Mouse (Mus musculus): ENCODE measurements around the gene Ddx56. TPM values are rescaled to one million over a fixed set of nuclear protein-coding genes. Genes with fewer than 3 reads are reported as not detected.

Ddx56 gene
- polyA plus RNA-seq, 1 experiment: 19.5 TPM

- peak; percentile 98 to 99 for DNase-seq (ENCODE audit: low read depth in 1 of 2, low spot score in 2 of 2)
- TF ChIP-seq CTCF (IDR thresholded peaks at IDR 0.05; ENCODE audit: extremely low read depth, insufficient read depth, insufficient read length, insufficient replicate concordance): no peak
- TF ChIP-seq POLR2A (IDR thresholded peaks at IDR 0.05; ENCODE audit: low read depth, low read length): peak; percentile 58; the same call in 1 of the 2 replicates
- WGBS: under 1% methylated on average over 69 of the region's 77 CpGs
- Histone ChIP-seq H3K4me1 (ENCODE audit: control insufficient read depth, insufficient read depth, insufficient read length) (peaks cover 2% of the 10 kb centered on the region), H3K27ac (ENCODE audit: insufficient read depth, low read length) (peak within 1 kb of the TSS; percentile 99), H3K4me3 (ENCODE audit: extremely low read depth, insufficient read depth, insufficient read length) (peak within 1 kb of the TSS; percentile 97), H3K36me3 (ENCODE audit: control insufficient read depth, insufficient read depth, low read length) (no peaks in the 10 kb centered on the region), H3K27me3 (ENCODE audit: control insufficient read depth, insufficient read depth, low read length) (no peaks in the 10 kb centered on the region)
Measured at GRCm38 (mm10) chr11:6291401-6292115, 24.0 kb upstream of the Ddx56 start, which contains the start of gene Ogdh. Ogdh (plus strand) TSS chr11:6291633.

- peak overlapping the region; percentile 42; the same call in 1 of the 2 replicates for H3K27ac ChIP-seq (ENCODE audit: insufficient read depth, low read length)
Measured at GRCm38 (mm10) chr11:6290883-6291282, 23.3 kb upstream of the Ddx56 start.

GRCm38 (mm10) chr11:6290138-6290537 is 22.6 kb upstream of the Ddx56 start:
- no peaks in the 10 kb centered on the region for H3K36me3 ChIP-seq (ENCODE audit: control insufficient read depth, insufficient read depth, low read length)
- WGBS: 94% methylated on average over 3 of the region's 3 CpGs
- H3K4me3 ChIP-seq (ENCODE audit: extremely low read depth, insufficient read depth, insufficient read length): no peak overlapping the region
- peaks cover 2% of the 10 kb centered on the region for H3K4me1 ChIP-seq (ENCODE audit: control insufficient read depth, insufficient read depth, insufficient read length)
- no peaks in the 10 kb centered on the region for H3K27me3 ChIP-seq (ENCODE audit: control insufficient read depth, insufficient read depth, low read length)
- DNase-seq (ENCODE audit: low read depth in 1 of 2, low spot score in 2 of 2): no peak
- TF ChIP-seq POLR2A (IDR thresholded peaks at IDR 0.05; ENCODE audit: low read depth, low read length): no peak
- no peak for TF ChIP-seq CTCF (IDR thresholded peaks at IDR 0.05; ENCODE audit: extremely low read depth, insufficient read depth, insufficient read length, insufficient replicate concordance)
- H3K27ac ChIP-seq (ENCODE audit: insufficient read depth, low read length): no peak overlapping the region

More at GRCm38 (mm10) chr11:6290883-6291282, 23.3 kb upstream of the Ddx56 start:
- 48% methylated on average over 3 of the region's 3 CpGs for WGBS
- Histone ChIP-seq H3K36me3 (ENCODE audit: control insufficient read depth, insufficient read depth, low read length) (no peaks in the 10 kb centered on the region), H3K4me1 (ENCODE audit: control insufficient read depth, insufficient read depth, insufficient read length) (peaks cover 2% of the 10 kb centered on the region), H3K27me3 (ENCODE audit: control insufficient read depth, insufficient read depth, low read length) (no peaks in the 10 kb centered on the region), H3K4me3 (ENCODE audit: extremely low read depth, insufficient read depth, insufficient read length) (peak overlapping the region; percentile 97; the same call in 1 of the 2 replicates)
- no peak for DNase-seq (ENCODE audit: low read depth in 1 of 2, low spot score in 2 of 2)
- TF ChIP-seq POLR2A (IDR thresholded peaks at IDR 0.05; ENCODE audit: low read depth, low read length): no peak
- TF ChIP-seq CTCF (IDR thresholded peaks at IDR 0.05; ENCODE audit: extremely low read depth, insufficient read depth, insufficient read length, insufficient replicate concordance): no peak

- no peaks in the 10 kb centered on the region for H3K27me3 ChIP-seq (ENCODE audit: control insufficient read depth, insufficient read depth, low read length)
- TF ChIP-seq CTCF (IDR thresholded peaks at IDR 0.05; ENCODE audit: extremely low read depth, insufficient read depth, insufficient read length, insufficient replicate concordance) (no peak), POLR2A (IDR thresholded peaks at IDR 0.05; ENCODE audit: low read depth, low read length) (no peak)
- WGBS: 82% methylated on average over 3 of the region's 3 CpGs
- DNase-seq (ENCODE audit: low read depth in 1 of 2, low spot score in 2 of 2): no peak
- no peak overlapping the region for H3K4me3 ChIP-seq (ENCODE audit: extremely low read depth, insufficient read depth, insufficient read length)
- no peaks in the 10 kb centered on the region for H3K4me1 ChIP-seq (ENCODE audit: control insufficient read depth, insufficient read depth, insufficient read length)
- H3K36me3 ChIP-seq (ENCODE audit: control insufficient read depth, insufficient read depth, low read length): no peaks in the 10 kb centered on the region
- no peak overlapping the region for H3K27ac ChIP-seq (ENCODE audit: insufficient read depth, low read length)
Measured at GRCm38 (mm10) chr11:6282940-6283339, 15.4 kb upstream of the Ddx56 start.

GRCm38 (mm10) chr11:6276466-6276865 is 8.9 kb upstream of the Ddx56 start:
- peaks cover 3% of the 10 kb centered on the region; the same call in 1 of the 2 replicates for H3K36me3 ChIP-seq (ENCODE audit: control insufficient read depth, insufficient read depth, low read length)
- H3K27ac ChIP-seq (ENCODE audit: insufficient read depth, low read length): no peak overlapping the region
- WGBS: 92% methylated on average over 3 of the region's 3 CpGs
- H3K27me3 ChIP-seq (ENCODE audit: control insufficient read depth, insufficient read depth, low read length): no peaks in the 10 kb centered on the region
- no peak for DNase-seq (ENCODE audit: low read depth in 1 of 2, low spot score in 2 of 2)
- H3K4me3 ChIP-seq (ENCODE audit: extremely low read depth, insufficient read depth, insufficient read length): no peak overlapping the region
- peaks cover 4% of the 10 kb centered on the region; the same call in 1 of the 2 replicates for H3K4me1 ChIP-seq (ENCODE audit: control insufficient read depth, insufficient read depth, insufficient read length)
- TF ChIP-seq POLR2A (IDR thresholded peaks at IDR 0.05; ENCODE audit: low read depth, low read length) (no peak), CTCF (IDR thresholded peaks at IDR 0.05; ENCODE audit: extremely low read depth, insufficient read depth, insufficient read length, insufficient replicate concordance) (no peak)

- DNase-seq (ENCODE audit: low read depth in 1 of 2, low spot score in 2 of 2): no peak
- no peaks in the 10 kb centered on the region for H3K27me3 ChIP-seq (ENCODE audit: control insufficient read depth, insufficient read depth, low read length)
- TF ChIP-seq POLR2A (IDR thresholded peaks at IDR 0.05; ENCODE audit: low read depth, low read length) (no peak), CTCF (IDR thresholded peaks at IDR 0.05; ENCODE audit: extremely low read depth, insufficient read depth, insufficient read length, insufficient replicate concordance) (no peak)
- peak overlapping the region; percentile 35 for H3K4me3 ChIP-seq (ENCODE audit: extremely low read depth, insufficient read depth, insufficient read length)
- H3K36me3 ChIP-seq (ENCODE audit: control insufficient read depth, insufficient read depth, low read length): peaks cover 5% of the 10 kb centered on the region; the same call in 1 of the 2 replicates
- peak overlapping the region; percentile 46; the same call in 1 of the 2 replicates for H3K27ac ChIP-seq (ENCODE audit: insufficient read depth, low read length)
- 36% methylated on average over 7 of the region's 7 CpGs for WGBS
- H3K4me1 ChIP-seq (ENCODE audit: control insufficient read depth, insufficient read depth, insufficient read length): peaks cover 4% of the 10 kb centered on the region; the same call in 1 of the 2 replicates
Measured at GRCm38 (mm10) chr11:6275094-6275484, 7.5 kb upstream of the Ddx56 start.
